In the genomic region with DNA sequence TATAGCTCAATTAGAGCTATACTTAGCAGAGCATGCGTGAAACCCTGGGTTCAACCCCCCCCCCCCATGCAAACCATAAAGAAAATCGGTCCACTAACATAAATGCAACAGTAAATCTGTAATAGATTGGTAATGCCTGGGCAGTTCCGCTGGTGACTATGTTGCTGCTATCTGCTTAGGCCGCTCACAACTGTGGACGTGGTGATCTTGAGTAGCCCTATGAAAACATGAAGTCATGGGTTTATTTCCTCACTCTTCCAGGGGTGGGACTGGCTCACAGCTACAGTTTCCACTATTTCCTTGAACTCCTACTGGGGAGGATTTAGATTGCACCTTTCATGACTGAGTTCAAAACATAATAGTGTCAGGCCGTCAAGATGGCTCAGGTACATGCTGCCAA, we compare ENCODE assay signal across 20 mouse cellular contexts. TPM values are rescaled to one million over a fixed set of nuclear protein-coding genes. Genes with fewer than 3 reads are reported as not detected.
DNase-seq lines count a peak whose midpoint lies in the region; ATAC-seq lines count a peak whose summit lies in the region.
"Had no signal": no experiment of that assay in that cellular context is flagged by ENCODE, and none has a peak within 500 bp of the region (broad histone marks: within the 10 kb centered on the region; RNA-seq: fewer than 3 reads in every experiment).

No protein-coding gene starts in this region.

- H3K9ac ChIP-seq in limb, embryonic 12.5 days (replicated peaks): no peak overlapping the region
- no peak overlapping the region for H3K9ac ChIP-seq in embryonic facial prominence, embryonic 15.5 days
- no peak overlapping the region for H3K9ac ChIP-seq in stomach, embryonic 14.5 days (replicated peaks; ENCODE audit: low read depth, low read length)
- no peak overlapping the region for H3K9ac ChIP-seq in liver, embryonic 11.5 days (ENCODE audit: low read depth, low read length)
- H3K9ac ChIP-seq: forebrain, embryonic 13.5 days; midbrain, embryonic 12.5 days had no signal

- peaks cover 31% of the 10 kb centered on the region for H3K4me1 ChIP-seq in heart, embryonic 10.5 days
- peaks cover 22% of the 10 kb centered on the region for H3K4me1 ChIP-seq in limb, embryonic 12.5 days (replicated peaks)
- peaks cover 40% of the 10 kb centered on the region for H3K4me1 ChIP-seq in limb, embryonic 10.5 days
- peaks cover 37% of the 10 kb centered on the region for H3K4me1 ChIP-seq in embryonic facial prominence, embryonic 15.5 days
- H3K4me1 ChIP-seq in stomach, embryonic 14.5 days (ENCODE audit: control insufficient read depth, insufficient read depth, low read length): peaks cover 17% of the 10 kb centered on the region
- no peaks in the 10 kb centered on the region; the same call in 1 of the 2 replicates for H3K4me1 ChIP-seq in liver, embryonic 11.5 days (replicated peaks; ENCODE audit: control insufficient read depth, insufficient read depth, low read length)

- H3K27ac ChIP-seq in heart, embryonic 10.5 days: no peak overlapping the region
- H3K27ac ChIP-seq in limb, embryonic 12.5 days: 0 out of 2 replicates have a peak overlapping the region, but pooled peaks have one; percentile 64
- no peak overlapping the region for H3K27ac ChIP-seq in limb, embryonic 10.5 days
- peak overlapping the region; percentile 71 for H3K27ac ChIP-seq in embryonic facial prominence, embryonic 15.5 days (replicated peaks)
- H3K27ac ChIP-seq in stomach, embryonic 14.5 days (ENCODE audit: low read length): peak overlapping the region; percentile 66; the same call in 1 of the 2 replicates
- H3K27ac ChIP-seq in liver, embryonic 11.5 days (ENCODE audit: low read depth, low read length): no peak overlapping the region
- H3K27ac ChIP-seq: forebrain, embryonic 13.5 days; midbrain, embryonic 12.5 days had no signal

- ATAC-seq in limb, embryonic 12.5 days (ENCODE audit: insufficient number of reproducible peaks, insufficient read depth, low FRiP score, low TSS enrichment, low read depth): no peak
- no peak for ATAC-seq in embryonic facial prominence, embryonic 15.5 days (ENCODE audit: insufficient number of reproducible peaks, low FRiP score, low TSS enrichment, low read depth)
- no peak for ATAC-seq in stomach, embryonic 14.5 days (ENCODE audit: insufficient number of reproducible peaks, insufficient read depth, low FRiP score, low read depth)
- no peak for ATAC-seq in liver, embryonic 11.5 days (replicated peaks; ENCODE audit: low FRiP score)
- ATAC-seq: forebrain, embryonic 13.5 days; hindbrain, embryonic 16.5 days had no signal

- no peaks in the 10 kb centered on the region for H3K36me3 ChIP-seq in heart, embryonic 10.5 days
- H3K36me3 ChIP-seq in limb, embryonic 12.5 days: no peaks in the 10 kb centered on the region
- H3K36me3 ChIP-seq in limb, embryonic 10.5 days: no peaks in the 10 kb centered on the region
- H3K36me3 ChIP-seq in embryonic facial prominence, embryonic 15.5 days: no peaks in the 10 kb centered on the region
- no peaks in the 10 kb centered on the region for H3K36me3 ChIP-seq in stomach, embryonic 14.5 days (ENCODE audit: control insufficient read depth, insufficient read depth, low read length)
- no peaks in the 10 kb centered on the region for H3K36me3 ChIP-seq in liver, embryonic 11.5 days (ENCODE audit: control insufficient read depth, insufficient read depth, low read length)
- H3K36me3 ChIP-seq: midbrain, embryonic 12.5 days had no signal

- DNase-seq in heart, adult 11 months: peak; percentile 88
- DNase-seq in heart, embryonic 10.5 days (ENCODE audit: low spot score): no peak
- no peak for DNase-seq in limb, embryonic 10.5 days (ENCODE audit: low spot score)
- DNase-seq in liver, embryonic 11.5 days (ENCODE audit: low spot score): no peak
- DNase-seq in adrenal gland, postnatal 4 days (ENCODE audit: low spot score in 2 of 2): no peak
- DNase-seq: cerebellum, adult 11 months; kidney, adult 9 months; layer of hippocampus, postnatal 36 days; left cerebral cortex, postnatal 4 days; lung, adult 18-20 months; spleen, adult 18-20 months; thymus, postnatal 4 days had no signal

- no peak overlapping the region for H3K4me2 ChIP-seq in limb, embryonic 12.5 days
- no peak overlapping the region for H3K4me2 ChIP-seq in embryonic facial prominence, embryonic 15.5 days (replicated peaks)
- no peak overlapping the region for H3K4me2 ChIP-seq in stomach, embryonic 14.5 days (replicated peaks; ENCODE audit: low read depth, low read length)
- H3K4me2 ChIP-seq in liver, embryonic 11.5 days: no peak overlapping the region
- H3K4me2 ChIP-seq: forebrain, embryonic 13.5 days; midbrain, embryonic 12.5 days had no signal

- no peak overlapping the region for H3K4me3 ChIP-seq in heart, embryonic 10.5 days
- H3K4me3 ChIP-seq in limb, embryonic 12.5 days (replicated peaks): no peak overlapping the region
- no peak overlapping the region for H3K4me3 ChIP-seq in limb, embryonic 10.5 days
- H3K4me3 ChIP-seq in embryonic facial prominence, embryonic 15.5 days (replicated peaks): no peak overlapping the region
- H3K4me3 ChIP-seq in stomach, embryonic 14.5 days (ENCODE audit: low read depth, low read length): no peak overlapping the region
- H3K4me3 ChIP-seq in liver, embryonic 11.5 days (ENCODE audit: low read depth, low read length): no peak overlapping the region
- H3K4me3 ChIP-seq: forebrain, embryonic 13.5 days; midbrain, embryonic 12.5 days had no signal

- no peaks in the 10 kb centered on the region for H3K27me3 ChIP-seq in heart, embryonic 10.5 days (ENCODE audit: insufficient read depth, poor library complexity, severe bottlenecking)
- H3K27me3 ChIP-seq in limb, embryonic 12.5 days: no peaks in the 10 kb centered on the region
- H3K27me3 ChIP-seq in limb, embryonic 10.5 days (ENCODE audit: low read depth, poor library complexity, severe bottlenecking): no peaks in the 10 kb centered on the region
- H3K27me3 ChIP-seq in embryonic facial prominence, embryonic 15.5 days: no peaks in the 10 kb centered on the region
- H3K27me3 ChIP-seq in stomach, embryonic 14.5 days (ENCODE audit: control insufficient read depth, insufficient read depth, low read length): no peaks in the 10 kb centered on the region
- no peaks in the 10 kb centered on the region; the same call in 1 of the 2 replicates for H3K27me3 ChIP-seq in liver, embryonic 11.5 days (replicated peaks; ENCODE audit: control insufficient read depth, insufficient read depth, low read length)
- H3K27me3 ChIP-seq: forebrain, embryonic 13.5 days; midbrain, embryonic 12.5 days had no signal

- 54% methylated on average over 6 of the region's 6 CpGs for WGBS in heart, embryonic 10.5 days
- whole genome bisulfite sequencing in limb, embryonic 12.5 days: 64% methylated on average over 6 of the region's 6 CpGs
- 77% methylated on average over 6 of the region's 6 CpGs for WGBS in limb, embryonic 10.5 days
- WGBS in embryonic facial prominence, embryonic 15.5 days: 61% methylated on average over 6 of the region's 6 CpGs
- WGBS in stomach, embryonic 14.5 days: 65% methylated on average over 6 of the region's 6 CpGs
- 74% methylated on average over 6 of the region's 6 CpGs for WGBS in liver, embryonic 11.5 days

- no peaks in the 10 kb centered on the region for H3K9me3 ChIP-seq in heart, embryonic 10.5 days
- no peaks in the 10 kb centered on the region for H3K9me3 ChIP-seq in limb, embryonic 12.5 days
- no peaks in the 10 kb centered on the region for H3K9me3 ChIP-seq in limb, embryonic 10.5 days (replicated peaks)
- no peaks in the 10 kb centered on the region for H3K9me3 ChIP-seq in embryonic facial prominence, embryonic 15.5 days (replicated peaks)
- H3K9me3 ChIP-seq in stomach, embryonic 14.5 days (ENCODE audit: control insufficient read depth, low read depth, low read length): no peaks in the 10 kb centered on the region
- H3K9me3 ChIP-seq in liver, embryonic 11.5 days (ENCODE audit: control insufficient read depth, low read length): no peaks in the 10 kb centered on the region
- H3K9me3 ChIP-seq: forebrain, embryonic 13.5 days; midbrain, embryonic 12.5 days had no signal

RNA-seq across cellular contexts. Expression of a gene that starts 18.3 kb away (rescaled TPM):
- 146 and 311 TPM in 2 replicates for polyA plus RNA-seq in heart, embryonic 10.5 days (2016; fragmentation: Nextera tagmentation; extraction: Ambion mirVana)
- 290 and 351 TPM in 2 replicates for polyA plus RNA-seq in limb, embryonic 12.5 days (2016; fragmentation: Nextera tagmentation; extraction: Ambion mirVana)
- polyA plus RNA-seq in limb, embryonic 10.5 days (2016; fragmentation: Nextera tagmentation; extraction: Ambion mirVana): 81.4 and 104 TPM in 2 replicates
- polyA plus RNA-seq in embryonic facial prominence, embryonic 15.5 days (2015; fragmentation: Nextera tagmentation; extraction: Ambion mirVana): 4,177 and 4,242 TPM in 2 replicates
- 1,157 and 1,247 TPM in 2 replicates for polyA plus RNA-seq in stomach, embryonic 14.5 days (2014; fragmentation: Nextera tagmentation; extraction: Ambion mirVana)
- 191 and 221 TPM in 2 replicates for polyA plus RNA-seq in liver, embryonic 11.5 days (2014; fragmentation: Nextera tagmentation; extraction: Ambion mirVana)
- total RNA-seq in adrenal gland, postnatal 4 days (2021): 1,000 to 10,000 TPM in 1 of 2 experiments, 100 to 1,000 TPM in 1; 890 to 1,096 TPM
- total RNA-seq: granulocyte monocyte progenitor cell, adult 5-6 weeks had no signal

RNA-seq across cellular contexts. Expression of a gene that starts 49.7 kb away (rescaled TPM):
- polyA plus RNA-seq in heart, embryonic 10.5 days (2016; fragmentation: Nextera tagmentation; extraction: Ambion mirVana): 0.22 TPM in 1 of 2 replicates, not detected in the other
- not detected in 2 replicates for polyA plus RNA-seq in limb, embryonic 12.5 days (2016; fragmentation: Nextera tagmentation; extraction: Ambion mirVana)
- polyA plus RNA-seq in limb, embryonic 10.5 days (2016; fragmentation: Nextera tagmentation; extraction: Ambion mirVana): not detected in 2 replicates
- 0.25 TPM in 1 of 2 replicates, not detected in the other for polyA plus RNA-seq in embryonic facial prominence, embryonic 15.5 days (2015; fragmentation: Nextera tagmentation; extraction: Ambion mirVana)
- not detected in 2 replicates for polyA plus RNA-seq in stomach, embryonic 14.5 days (2014; fragmentation: Nextera tagmentation; extraction: Ambion mirVana)
- not detected in 2 replicates for polyA plus RNA-seq in liver, embryonic 11.5 days (2014; fragmentation: Nextera tagmentation; extraction: Ambion mirVana)
- total RNA-seq in adrenal gland, postnatal 4 days (2021): not detected
- total RNA-seq: granulocyte monocyte progenitor cell, adult 5-6 weeks; layer of hippocampus, postnatal 36 days had no signal
- polyA plus RNA-seq: forebrain, embryonic 13.5 days; hindbrain, embryonic 16.5 days; large intestine, adult 2 months; midbrain, embryonic 12.5 days had no signal

RNA-seq across cellular contexts. Expression of a gene that starts 58.4 kb away (rescaled TPM):
- polyA plus RNA-seq in heart, embryonic 10.5 days (2016; fragmentation: Nextera tagmentation; extraction: Ambion mirVana): 12.5 and 25.8 TPM in 2 replicates
- 2.8 and 3.0 TPM in 2 replicates for polyA plus RNA-seq in limb, embryonic 12.5 days (2016; fragmentation: Nextera tagmentation; extraction: Ambion mirVana)
- polyA plus RNA-seq in limb, embryonic 10.5 days (2016; fragmentation: Nextera tagmentation; extraction: Ambion mirVana): 0.23 TPM in 1 of 2 replicates, not detected in the other
- polyA plus RNA-seq in embryonic facial prominence, embryonic 15.5 days (2015; fragmentation: Nextera tagmentation; extraction: Ambion mirVana): 11.7 and 14.6 TPM in 2 replicates
- polyA plus RNA-seq in stomach, embryonic 14.5 days (2014; fragmentation: Nextera tagmentation; extraction: Ambion mirVana): 0.30 and 0.46 TPM in 2 replicates
- 0.22 and 0.30 TPM in 2 replicates for polyA plus RNA-seq in liver, embryonic 11.5 days (2014; fragmentation: Nextera tagmentation; extraction: Ambion mirVana)
- total RNA-seq in adrenal gland, postnatal 4 days (2021): 1 to 10 TPM; 2.8 to 3.9 TPM
- total RNA-seq: granulocyte monocyte progenitor cell, adult 5-6 weeks; left cerebral cortex, postnatal 4 days had no signal
- polyA plus RNA-seq: forebrain, embryonic 13.5 days; midbrain, embryonic 12.5 days had no signal

Comparison
In these comparisons a context has a peak if more than half of its experiments do, and no peak if none do; other contexts are left out.
1. H3K27ac ChIP-seq: peak in limb, embryonic 12.5 days (single experiment), embryonic facial prominence, embryonic 15.5 days (single experiment) and stomach, embryonic 14.5 days (single experiment); none in heart, embryonic 10.5 days (single experiment), limb, embryonic 10.5 days (single experiment) and liver, embryonic 11.5 days (single experiment).